Mouse (Mus musculus) kidney, postnatal 14 days (tissue): Measurements from ENCODE around the gene Pde8a.
A peak's percentile ranks its signal among the peaks of the same experiment; 100 is the strongest.
"Not testable (repeated sequence)": the region's sequence is repeated elsewhere in the genome, so short reads cannot be mapped to it uniquely, and the experiment has no call there.

Experiments used
- DNase-seq: peaks from one replicate; pipeline ENCODE4 v3.0.0; 2022; ENCODE audit warnings: mixed read lengths

The Pde8a gene

DNA sequence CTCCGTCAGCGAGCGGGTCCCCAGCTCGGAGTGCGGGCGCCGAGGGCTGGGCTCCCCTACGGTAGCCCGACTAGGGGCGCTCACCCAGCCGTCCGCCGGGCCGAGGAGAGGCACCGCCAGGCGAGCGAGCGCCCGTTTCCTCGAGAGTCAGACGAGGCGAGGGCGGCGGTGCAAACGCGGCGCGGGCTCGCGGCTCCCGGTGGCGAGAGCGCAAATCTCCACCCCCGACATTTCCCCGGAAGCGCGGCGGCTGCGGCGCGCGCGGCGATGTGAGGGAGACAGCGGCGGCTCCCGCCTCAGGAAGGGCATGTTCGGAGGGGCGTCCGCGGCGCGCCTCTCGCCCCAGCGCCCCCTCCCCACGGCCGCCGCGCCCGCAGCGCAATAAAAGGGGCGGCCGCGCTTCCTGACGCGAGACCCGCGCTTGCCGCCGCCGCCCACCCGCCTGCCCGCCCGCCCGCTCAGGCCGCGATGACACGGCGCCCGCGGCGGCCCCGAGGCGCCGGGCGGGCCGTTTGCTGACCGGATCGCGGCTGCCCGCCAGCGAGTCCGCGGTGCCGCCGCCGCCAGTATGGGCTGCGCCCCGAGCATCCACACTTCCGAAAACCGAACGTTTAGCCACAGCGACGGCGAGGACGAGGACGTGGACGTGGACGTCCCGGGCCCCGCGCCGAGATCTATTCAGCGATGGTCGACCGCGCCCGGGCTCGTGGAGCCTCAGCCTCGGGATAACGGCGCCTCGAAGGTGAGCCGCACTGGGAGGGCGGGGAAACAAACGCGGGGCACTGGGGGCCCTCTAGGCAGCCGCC lies at the start of gene Pde8a:
Gene Pde8a, plus strand, starts transcription at position 250 of the 806 bp plus-strand sequence.
- DNase-seq = peak; percentile 55

DNA sequence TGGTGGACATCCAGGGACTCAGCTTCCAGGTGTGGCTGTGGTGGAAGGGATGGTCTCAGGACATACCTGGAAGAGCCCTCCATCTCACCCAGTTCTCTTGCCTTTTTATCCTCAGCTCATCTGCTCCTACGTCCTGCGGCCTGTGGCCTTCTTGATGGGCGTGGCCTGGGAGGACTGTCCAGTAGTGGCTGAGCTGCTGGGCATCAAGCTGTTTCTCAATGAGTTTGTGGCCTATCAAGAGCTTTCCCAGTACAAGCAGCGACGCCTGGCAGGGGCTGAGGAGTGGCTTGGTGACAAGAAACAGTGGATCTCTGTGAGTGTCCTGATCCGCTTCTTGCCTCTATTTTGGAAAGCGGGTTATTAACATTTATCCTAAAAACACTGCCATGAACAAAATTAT lies 49.0 kb upstream of the Pde8a start:
- no peak for DNase-seq

GRCm38 (mm10) chr7:81167124-81167523 lies 46.3 kb upstream of the Pde8a start:
- peak; percentile 64 for DNase-seq

DNA sequence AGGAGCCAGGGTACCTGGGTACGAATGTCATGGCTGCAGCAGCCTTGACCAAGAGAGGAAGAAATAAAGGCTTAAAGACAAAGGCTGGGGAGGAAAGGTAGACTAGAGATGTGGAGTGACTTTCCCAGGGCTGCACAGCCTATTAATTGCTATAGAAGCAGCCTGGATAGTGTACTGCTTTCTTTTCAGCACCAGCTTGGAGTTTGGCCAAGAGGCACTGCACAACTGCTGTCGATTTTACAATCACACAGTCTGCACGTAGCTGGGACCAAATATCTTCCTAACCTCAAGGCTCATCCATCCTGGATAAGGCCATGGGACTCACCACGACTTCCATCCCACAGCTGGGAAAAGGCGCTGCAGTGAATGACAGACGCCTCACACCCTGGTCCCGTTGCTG lies 44.0 kb upstream of the Pde8a start:
- DNase-seq = no peak

GRCm38 (mm10) chr7:81173931-81174330 lies 39.5 kb upstream of the Pde8a start:
- no peak for DNase-seq

DNA sequence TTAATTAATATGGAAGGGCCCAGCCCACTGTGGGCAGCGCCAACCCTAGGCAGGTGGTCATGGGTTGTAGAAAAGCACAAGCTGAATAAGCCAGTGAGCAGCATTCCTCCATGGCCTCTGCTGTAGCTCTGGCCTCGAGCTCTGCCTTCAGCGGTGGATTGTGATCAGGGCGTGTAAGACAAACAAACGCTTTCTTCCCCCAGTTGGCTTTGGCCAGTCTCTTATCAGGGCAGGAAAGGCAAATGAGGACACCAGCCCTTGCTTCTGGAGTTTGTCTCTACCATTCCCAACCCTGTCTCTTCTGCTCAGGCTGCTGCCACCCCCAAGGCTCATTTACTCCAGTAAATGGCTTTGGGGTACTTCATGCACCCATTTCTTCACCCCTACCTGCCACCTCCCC lies 38.7 kb upstream of the Pde8a start:
- DNase-seq = no peak

GRCm38 (mm10) chr7:81176187-81176769 lies 37.1 kb upstream of the Pde8a start:
- no peak for DNase-seq

DNA sequence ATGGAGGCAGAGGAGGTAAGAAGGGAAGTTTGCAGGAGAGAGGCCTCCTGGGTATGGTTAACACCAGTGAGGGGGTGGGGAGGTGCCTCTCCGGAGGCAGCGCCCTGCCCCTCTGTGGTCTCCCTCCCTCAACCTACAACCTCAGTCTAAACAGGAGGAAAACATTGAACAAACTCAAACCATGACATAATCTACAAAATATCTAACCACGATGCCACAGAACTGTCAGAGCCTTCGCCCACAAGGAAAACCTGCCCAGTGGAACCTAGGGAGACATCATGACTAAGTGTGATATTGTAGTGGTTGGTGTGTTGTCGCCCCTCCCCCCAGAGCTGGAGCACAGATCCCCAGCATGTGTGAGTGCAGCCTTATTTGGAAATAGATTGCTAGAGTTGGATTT lies 33.9 kb upstream of the Pde8a start:
- no peak for DNase-seq

- DNase-seq = no peak
These were observed 30.8 kb upstream of the Pde8a start for GRCm38 (mm10) chr7:81182492-81183175.

- no peak for DNase-seq
These were observed 30.2 kb upstream of the Pde8a start for GRCm38 (mm10) chr7:81183181-81183580.

DNA sequence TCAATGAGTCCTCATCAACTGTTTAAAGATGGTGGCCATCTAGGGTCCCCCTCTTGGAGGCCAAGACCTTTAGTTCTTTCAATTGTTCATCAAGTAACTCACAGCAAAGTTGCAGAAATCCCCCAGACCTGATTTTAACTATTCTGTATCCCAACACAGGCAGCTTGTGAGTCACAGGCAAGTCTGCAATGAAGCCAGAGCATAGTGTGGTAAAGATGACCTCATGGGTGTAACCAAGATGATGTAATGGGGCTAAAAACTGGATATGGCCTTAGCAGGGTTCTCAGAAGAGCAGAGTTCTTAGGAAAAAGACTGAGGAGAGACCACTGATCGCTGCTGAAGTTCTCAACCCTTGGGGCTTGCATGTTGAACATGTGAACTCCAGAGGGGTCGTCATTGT lies 29.3 kb upstream of the Pde8a start:
- DNase-seq = no peak

DNA sequence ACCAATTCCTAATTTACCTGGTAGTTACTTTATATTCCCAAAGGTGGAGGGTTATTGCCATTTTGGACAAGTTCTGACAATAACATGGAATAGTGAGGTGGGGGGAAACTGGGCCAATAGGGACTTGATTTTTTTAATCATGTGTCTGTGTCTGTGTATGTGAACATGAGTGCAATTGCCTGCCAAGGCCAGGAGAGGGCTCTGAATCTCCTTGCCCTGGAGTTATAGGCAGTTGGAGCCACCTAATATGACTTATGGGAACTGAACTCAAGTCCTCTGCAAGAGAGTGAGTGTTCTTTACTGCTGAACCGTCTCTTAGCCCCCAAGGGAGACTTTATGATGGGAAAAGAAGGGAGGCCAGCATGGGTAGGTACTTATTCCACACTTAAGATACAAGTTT lies 28.7 kb upstream of the Pde8a start:
- DNase-seq = no peak

GRCm38 (mm10) chr7:81186036-81186435 lies 27.4 kb upstream of the Pde8a start:
- DNase-seq = peak; percentile 59

DNA sequence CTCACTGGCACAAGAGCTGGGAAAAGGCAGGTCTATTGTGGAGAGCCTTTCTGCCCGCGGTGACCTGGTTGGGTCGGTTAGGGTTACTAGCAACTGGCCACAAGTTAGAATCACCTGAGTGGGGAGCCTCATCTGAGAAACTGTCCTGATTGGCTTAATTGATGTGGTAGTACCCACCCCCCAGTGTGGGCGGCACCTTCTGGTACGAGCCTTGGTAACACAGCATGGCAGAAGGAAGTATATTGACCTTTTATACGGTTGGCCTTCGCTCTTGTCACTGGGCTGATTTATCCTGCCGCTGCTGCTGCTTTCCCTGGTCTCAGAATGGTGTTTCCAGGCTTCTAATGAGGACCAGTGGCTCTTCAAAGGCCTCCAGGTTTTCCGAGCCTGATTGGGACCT lies 24.2 kb upstream of the Pde8a start:
- DNase-seq = no peak

DNA sequence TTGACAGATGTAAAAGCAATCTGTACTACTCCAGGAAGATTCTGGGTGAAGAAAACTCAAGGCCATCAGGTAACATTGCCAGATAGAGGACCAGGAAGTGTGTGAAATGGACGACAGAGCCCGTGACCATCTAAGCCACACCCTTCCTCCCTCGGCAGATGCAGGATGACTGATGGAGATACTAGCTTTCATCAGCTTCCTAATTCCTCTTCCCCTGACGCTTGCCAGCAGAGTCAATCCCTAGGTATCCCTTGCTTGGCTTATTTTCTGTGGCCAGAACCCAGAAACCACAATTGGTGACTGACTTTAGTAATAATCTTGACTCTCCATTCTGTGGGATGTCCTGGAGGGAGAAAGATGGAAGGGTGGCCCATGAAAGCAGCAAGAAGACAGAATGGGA lies 17.9 kb upstream of the Pde8a start:
- DNase-seq = no peak

DNA sequence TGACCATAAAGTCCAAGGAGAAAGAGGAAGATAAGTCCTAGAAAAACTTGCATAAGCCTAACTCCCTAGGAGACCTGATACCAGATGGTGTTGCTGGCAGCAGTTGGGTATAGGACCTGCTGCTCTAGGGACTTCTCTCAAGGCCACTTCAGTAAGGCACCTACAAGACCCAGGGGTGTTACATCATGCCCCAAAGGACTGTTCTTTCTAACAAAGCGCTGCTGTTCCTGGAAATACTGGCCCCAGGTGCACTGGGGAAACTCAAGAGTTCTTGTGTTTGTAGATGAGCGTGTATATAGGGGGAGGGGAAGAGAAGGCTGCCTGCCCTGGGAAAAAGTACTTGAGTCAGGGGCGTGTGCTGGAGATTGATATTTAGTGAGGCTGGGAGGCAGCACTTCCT lies 16.6 kb upstream of the Pde8a start:
- DNase-seq = no peak

DNA sequence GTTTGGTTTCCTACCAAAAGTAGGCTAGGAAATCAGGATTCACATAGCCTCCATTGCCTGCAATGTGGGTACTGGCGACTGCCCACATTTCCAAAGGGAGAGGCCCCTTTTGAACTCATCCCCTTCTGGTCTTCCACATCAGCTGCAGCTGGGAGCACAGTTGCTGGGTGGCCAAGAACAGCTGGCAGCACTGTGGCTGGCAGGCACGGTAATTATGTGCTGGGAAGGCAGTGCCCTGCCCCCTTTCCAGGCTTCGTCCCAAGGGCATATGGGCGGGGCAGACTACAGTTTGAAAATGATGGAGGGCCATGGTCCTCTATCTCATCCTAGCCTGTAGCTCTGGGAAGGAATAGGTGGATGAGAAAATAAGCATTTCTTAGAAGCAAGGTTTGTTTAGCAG lies 14.9 kb upstream of the Pde8a start:
- no peak for DNase-seq

DNA sequence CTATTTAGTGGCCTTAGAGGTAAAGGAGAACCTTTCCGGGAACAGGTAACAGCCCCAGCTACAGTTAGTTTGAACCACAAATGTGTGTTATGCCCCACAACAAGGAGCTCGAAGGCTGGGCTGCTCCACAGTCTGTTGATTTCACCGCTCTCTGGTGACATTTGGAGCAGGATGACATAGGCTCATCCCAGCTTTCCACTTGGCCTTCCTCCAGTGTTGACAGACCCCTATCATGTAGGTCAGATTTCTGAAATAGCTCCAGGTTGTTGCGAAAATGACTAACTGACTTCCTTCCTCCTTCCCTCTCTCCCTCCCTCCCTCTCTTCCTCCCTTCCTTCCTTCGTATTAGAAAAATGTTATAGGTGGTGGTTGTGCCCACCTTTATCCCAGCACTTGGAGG lies 14.3 kb upstream of the Pde8a start:
- DNase-seq = no peak

DNA sequence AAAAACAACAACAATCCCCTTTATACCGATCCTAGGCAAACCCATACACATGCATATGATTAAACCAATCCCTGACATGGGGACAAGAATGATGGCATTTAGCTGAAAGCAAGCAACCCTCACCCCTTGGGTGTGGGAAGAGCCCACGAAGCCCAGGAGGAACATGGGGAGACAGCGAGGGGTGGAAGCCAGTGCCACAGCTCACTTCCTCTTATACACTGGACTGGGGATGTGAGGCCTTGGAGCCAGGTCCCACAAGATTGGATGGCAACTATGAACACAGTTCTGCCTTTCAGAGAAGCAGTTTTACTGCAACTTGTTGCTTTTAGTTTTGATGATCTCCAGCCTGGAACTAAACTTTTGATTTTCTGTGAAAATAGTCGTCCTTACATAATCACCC lies 13.6 kb upstream of the Pde8a start:
- DNase-seq = no peak

- no peak for DNase-seq
These were observed 11.0 kb upstream of the Pde8a start for GRCm38 (mm10) chr7:81202389-81202788.

GRCm38 (mm10) chr7:81203576-81203975 lies 9.8 kb upstream of the Pde8a start:
- DNase-seq = not testable (repeated sequence)

DNA sequence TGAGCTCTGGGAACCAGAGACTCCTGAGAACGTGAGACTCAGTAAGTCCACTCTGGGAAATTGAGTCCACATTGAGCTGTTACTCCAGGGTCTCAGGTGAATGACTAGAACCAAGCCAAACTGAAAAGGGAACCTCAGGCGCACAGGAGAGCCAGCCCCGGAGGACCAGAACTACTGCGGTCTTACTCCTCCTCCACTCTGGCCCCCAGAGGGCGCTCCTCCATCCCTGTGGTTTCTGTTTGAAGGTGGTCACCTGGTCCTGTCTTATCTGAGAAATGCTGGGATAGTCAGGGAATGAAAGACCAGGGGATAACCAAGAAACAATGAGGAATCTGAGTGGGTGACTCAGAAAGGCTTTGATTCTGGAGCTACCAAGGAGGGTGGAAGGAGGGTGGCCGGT lies 4.5 kb upstream of the Pde8a start:
- peak; percentile 84 for DNase-seq

DNA sequence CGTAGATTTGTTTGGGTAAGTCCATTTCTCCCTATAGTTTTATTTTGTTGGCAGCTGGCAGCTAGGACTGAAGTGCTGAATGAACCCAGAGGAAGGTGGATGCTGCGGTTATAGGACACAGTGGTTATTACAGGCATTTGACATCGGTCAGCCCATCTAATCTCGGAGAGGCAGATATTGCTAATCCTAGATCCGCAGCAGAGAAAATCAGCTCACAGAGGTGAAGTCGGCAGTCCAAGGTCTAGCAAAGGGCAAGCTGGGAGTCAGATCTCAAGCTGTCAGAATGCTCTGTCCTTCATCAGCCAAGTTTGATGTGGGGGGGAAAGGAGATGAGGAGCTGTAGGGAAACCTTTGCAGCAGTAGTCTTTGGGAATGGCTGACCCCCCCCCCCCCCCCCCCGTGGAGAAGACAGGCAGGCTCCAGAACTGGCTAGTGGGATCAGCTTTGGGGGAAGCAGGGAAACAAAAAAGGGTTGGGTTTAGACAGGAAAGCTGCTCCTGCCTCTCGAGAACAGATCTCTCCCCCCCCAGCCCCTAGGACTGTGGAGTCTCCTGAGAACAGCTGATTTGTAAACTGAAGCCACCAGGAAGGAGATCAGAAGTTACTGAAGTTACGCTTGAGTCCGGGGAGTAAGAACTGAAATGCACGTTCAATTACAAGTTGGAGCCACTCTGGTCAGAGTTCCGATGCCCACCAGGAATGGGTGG lies 3.3 kb upstream of the Pde8a start:
- DNase-seq = no peak

- peak; percentile 75 for DNase-seq
These were observed 1.6 kb upstream of the Pde8a start for GRCm38 (mm10) chr7:81211760-81212159.
